Mouse (Mus musculus): ENCODE measurements around the gene Pla2g2e.

- TF ChIP-seq CTCF (IDR thresholded peaks at IDR 0.05; ENCODE audit: low read depth), result no peak
- no peak for TF ChIP-seq EP300 (IDR thresholded peaks at IDR 0.05; ENCODE audit: low read depth)
Observed at GRCm38 (mm10) chr4:138855092-138855632, 22.6 kb upstream of the Pla2g2e start.
